Mouse (Mus musculus) central nervous system, embryonic 14 days (tissue): ENCODE results near the gene Zfp174. TPM values are rescaled to one million over a fixed set of nuclear protein-coding genes. Genes with fewer than 3 reads are reported as not detected.

ENCODE experiments used
- polyA plus RNA-seq: library from polyadenylated mRNA; depleted of rRNA; stranded (reverse); fragments of >200 nt; gene quantifications from 2 replicates; pipeline ENCODE4 v1.2.3, GENCODE M21; 2012; rRNA removed

Zfp174 gene
- 2.8 and 2.9 TPM in 2 replicates for polyA plus RNA-seq

DNA sequence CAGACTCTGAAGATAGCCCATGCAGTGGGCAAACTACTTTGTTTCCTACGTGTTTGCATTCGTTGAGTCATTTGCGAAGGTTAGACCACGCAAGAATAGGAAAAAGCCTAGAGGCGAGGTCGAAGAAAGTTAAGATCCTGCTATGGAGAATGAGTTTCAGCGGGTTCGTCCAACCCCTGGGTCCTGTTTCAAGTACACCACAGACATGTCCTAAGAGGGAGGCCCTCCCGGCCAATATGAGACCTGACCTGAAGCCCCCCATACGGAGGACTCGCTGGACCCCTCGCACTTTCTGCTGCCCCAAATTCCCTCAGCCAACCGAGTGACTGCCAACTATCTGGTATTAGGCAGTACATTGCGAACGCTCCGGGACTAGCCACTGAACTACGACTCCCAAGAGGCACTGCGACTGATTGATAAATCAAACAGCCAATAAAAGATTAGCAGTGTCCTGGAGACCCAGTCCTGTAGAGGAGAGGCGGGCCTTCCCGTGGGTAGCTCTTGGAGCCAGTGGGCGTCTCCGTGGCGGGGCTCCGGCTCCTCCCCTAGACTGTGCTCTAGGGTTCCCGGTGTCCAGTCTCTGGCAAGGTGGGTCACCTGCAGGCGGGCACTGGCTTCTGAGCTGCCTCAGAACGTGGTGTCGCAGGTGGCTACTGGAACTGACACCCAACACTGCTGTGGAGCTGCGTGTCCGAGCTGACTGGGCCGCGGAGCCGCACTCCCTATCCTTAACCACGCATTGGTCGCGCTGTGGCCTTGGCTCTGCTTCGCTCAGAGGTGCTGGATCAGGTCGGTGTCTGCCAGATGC is at the start of gene Zfp174:
Gene Zfp174 (plus strand): TSS at position 558 of the 808 bp plus-strand sequence.

DNA sequence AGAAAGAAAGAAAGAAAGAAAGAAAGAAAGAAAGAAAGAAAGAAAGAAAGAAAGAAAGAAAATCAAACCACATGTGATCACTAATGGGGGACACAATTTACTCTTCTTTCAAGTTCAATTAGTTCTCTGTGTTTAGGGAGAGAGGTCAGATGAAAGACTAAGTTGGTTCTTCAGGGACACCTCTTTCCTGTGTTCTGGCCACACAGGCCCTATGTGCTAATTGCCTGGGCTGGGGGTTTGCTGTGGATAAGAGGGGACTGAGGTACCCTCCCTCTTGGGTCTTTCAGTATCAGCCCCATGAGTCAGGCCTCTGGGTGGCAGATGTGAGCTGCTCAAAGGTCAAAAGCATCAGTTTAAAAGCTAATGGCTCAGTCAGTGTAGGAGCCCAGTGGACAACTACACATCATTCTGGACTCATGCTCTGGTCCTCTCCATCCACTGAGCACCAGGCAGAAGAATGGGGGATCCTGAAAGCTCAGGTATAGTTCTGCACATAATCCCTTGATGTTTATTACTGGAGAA is 16.4 kb upstream of the Zfp174 start, which contains the start of gene Olfr15:
Gene Olfr15 (plus strand): TSS at position 291 of the 522 bp plus-strand sequence.

DNA sequence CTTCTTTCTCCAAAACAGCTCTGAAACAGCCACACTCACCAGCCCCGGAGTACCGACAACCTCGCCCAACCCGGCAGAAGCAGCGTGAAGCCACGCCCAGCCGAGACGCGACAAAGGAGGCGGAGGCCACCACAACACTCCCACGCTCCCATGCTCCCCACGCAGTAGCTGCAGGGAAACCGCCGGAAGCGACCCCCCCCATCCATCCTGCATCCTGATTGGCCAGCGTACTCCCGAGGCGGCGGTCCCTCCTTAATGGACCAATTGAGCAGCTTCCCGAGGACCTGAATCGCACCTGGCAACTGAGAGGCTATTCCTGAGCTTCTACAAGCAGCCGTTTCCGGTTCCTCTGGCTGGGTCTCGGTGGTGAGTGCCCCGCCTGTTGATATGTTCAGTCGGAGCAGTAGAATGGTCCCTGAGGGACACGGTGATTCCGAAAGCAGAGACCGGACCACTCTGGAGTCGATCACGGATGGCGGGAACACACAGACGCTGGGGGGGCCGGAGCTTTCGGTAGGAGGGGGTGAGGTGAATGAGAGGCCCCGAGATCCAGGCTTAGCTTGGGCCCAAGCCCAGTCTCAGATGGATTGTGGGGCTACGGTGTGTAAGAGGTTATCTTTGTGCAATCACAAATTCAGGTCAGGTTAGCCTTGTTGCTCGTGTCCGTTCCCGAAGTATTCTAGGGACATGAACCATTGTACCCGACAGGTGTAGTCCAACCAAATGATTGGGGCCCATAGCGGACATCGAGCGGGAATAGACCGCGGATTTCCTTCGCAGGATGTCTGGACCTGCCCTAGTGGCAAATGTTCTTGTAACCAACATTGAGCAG is 25.4 kb downstream of the Zfp174 start, which contains the start of gene Naa60:
Gene Naa60 (plus strand): TSS at position 160 of the 832 bp plus-strand sequence.

DNA sequence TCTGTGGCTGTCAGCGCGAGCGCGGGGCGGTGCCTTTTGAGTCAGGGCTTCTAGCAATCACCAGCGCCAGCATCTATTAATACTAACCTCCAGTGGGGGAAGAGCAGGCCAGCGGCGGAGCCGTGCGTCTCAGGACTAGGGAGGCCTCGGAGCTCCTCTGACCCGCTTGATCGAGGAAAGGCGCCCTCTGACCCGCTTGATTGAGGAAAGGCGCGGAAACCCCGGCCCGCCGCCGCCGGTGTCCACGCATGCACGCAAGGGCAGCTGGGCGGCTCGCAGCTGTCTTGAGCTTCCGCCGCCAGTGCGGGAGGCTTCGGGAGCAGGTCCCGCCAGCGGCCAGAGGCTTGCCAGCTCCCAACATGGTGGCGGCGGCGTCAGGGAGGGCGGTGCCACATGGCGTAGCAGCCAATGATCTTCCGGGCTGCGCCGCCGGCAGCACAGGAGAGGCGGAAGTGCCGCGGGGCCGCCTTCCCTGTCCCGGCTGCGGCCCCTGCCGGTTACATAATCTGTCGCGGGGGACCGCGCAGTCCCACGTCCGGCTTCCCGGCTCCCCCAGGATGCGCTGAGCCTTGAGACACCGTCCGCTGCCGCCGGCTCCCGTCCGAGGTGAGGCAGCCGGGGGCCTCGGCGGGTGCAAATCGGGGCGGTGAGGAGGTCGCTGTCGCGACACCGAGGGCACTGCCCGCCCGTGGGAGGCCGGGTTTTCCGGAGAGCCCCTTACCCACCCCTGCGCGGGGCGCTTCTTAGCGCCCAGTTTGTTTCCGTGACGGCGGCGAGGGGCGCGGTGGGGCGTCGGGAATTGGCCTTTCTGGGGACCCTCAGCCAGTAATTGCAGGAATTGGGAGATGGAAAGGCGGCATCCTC is 37.4 kb downstream of the Zfp174 start, which contains the start of the genes Zfp597 and Gm20695:
Gene Zfp597 (minus strand): TSS at position 361 of the 864 bp plus-strand sequence.
Gene Gm20695 (plus strand): TSS at position 448 of the 864 bp plus-strand sequence.

Other genes starting within 250 kb of the Zfp174 start
- gene Mefv, start 129.2 kb upstream of the Zfp174 start, polyA plus RNA-seq, result 0.08 TPM in 1 of 2 replicates, not detected in the other
- gene Zfp263, start 103.2 kb upstream of the Zfp174 start, polyA plus RNA-seq, result 17.1 and 18.3 TPM in 2 replicates
- gene Olfr15, start 16.4 kb upstream of the Zfp174 start, polyA plus RNA-seq, result not detected in 2 replicates
- 68.9 and 73.7 TPM in 2 replicates for gene Naa60, start 25.1 kb downstream of the Zfp174 start, polyA plus RNA-seq
- 11.7 TPM in 2 replicates for gene Zfp597, start 37.3 kb downstream of the Zfp174 start, polyA plus RNA-seq
- gene Gm20695, start 37.4 kb downstream of the Zfp174 start, polyA plus RNA-seq, result 0.74 and 1.3 TPM in 2 replicates
- 6.3 and 8.0 TPM in 2 replicates for gene 1700037C18Rik, start 61.4 kb downstream of the Zfp174 start, polyA plus RNA-seq
- 29.9 and 34.1 TPM in 2 replicates for gene Cluap1, start 61.5 kb downstream of the Zfp174 start, polyA plus RNA-seq
- 1.7 and 2.0 TPM in 2 replicates for gene Nlrc3, start 129.4 kb downstream of the Zfp174 start, polyA plus RNA-seq
- gene Slx4, start 156.5 kb downstream of the Zfp174 start, polyA plus RNA-seq, result 55.3 and 57.0 TPM in 2 replicates
- gene Dnase1, start 189.7 kb downstream of the Zfp174 start, polyA plus RNA-seq, result 0.16 and 0.22 TPM in 2 replicates
- gene Trap1, start 230.6 kb downstream of the Zfp174 start, polyA plus RNA-seq, result 67.3 and 67.4 TPM in 2 replicates